Mouse (Mus musculus) limb, embryonic 12.5 days (tissue): ENCODE data around the gene Nadk. TPM values are rescaled to one million over a fixed set of nuclear protein-coding genes. Genes with fewer than 3 reads are reported as not detected.

ENCODE experiments used
- ATAC-seq: fragments of 200-750 bp; cut with Nextera tagmentation; 2 replicates; pipeline ENCODE4 v1.8.0; 2017; ENCODE audit warnings: low read depth, moderate TSS enrichment; ENCODE audit not compliant: insufficient number of reproducible peaks, insufficient read depth, low FRiP score, low TSS enrichment
- H3K27ac ChIP-seq: fragments of 300-500 bp; sonication (generic); 2 replicates; pipeline ENCODE4 v1.5.1; 2016; ENCODE audit warnings: mild to moderate bottlenecking, moderate library complexity
- H3K27me3 ChIP-seq: fragments of 300-500 bp; sonication (generic); 2 replicates; pipeline ENCODE4 v1.6.1; 2016; ENCODE audit warnings: mild to moderate bottlenecking, moderate library complexity
- H3K36me3 ChIP-seq: fragments of 300-500 bp; sonication (generic); 2 replicates; pipeline ENCODE4 v1.6.1; 2016; ENCODE audit warnings: mild to moderate bottlenecking, moderate library complexity
- H3K4me1 ChIP-seq: fragments of 300-500 bp; sonication (generic); replicated peaks from 2 replicates; pipeline ENCODE4 v1.6.1; 2016
- H3K4me2 ChIP-seq: fragments of 300-500 bp; sonication (generic); 2 replicates; pipeline ENCODE4 v1.6.1; 2016; ENCODE audit warnings: mild to moderate bottlenecking, moderate library complexity
- H3K4me3 ChIP-seq: fragments of 300-500 bp; sonication (generic); replicated peaks from 2 replicates; pipeline ENCODE4 v1.5.1; 2016; ENCODE audit warnings: mild to moderate bottlenecking
- H3K9ac ChIP-seq: fragments of 300-500 bp; sonication (generic); replicated peaks from 2 replicates; pipeline ENCODE4 v1.6.1; 2016; ENCODE audit warnings: mild to moderate bottlenecking, moderate library complexity
- H3K9me3 ChIP-seq: fragments of 300-500 bp; sonication (generic); 2 replicates; pipeline ENCODE4 v1.6.1; 2016; ENCODE audit warnings: mild to moderate bottlenecking, moderate library complexity
- WGBS: fragments of 180-500 bp; shearing (Covaris S2); methylation state at CpG from one replicate; pipeline ENCODE4 v1.1.7; 2016; 5-methylcytosine and 5-hydroxymethylcytosine counted together
- polyA plus RNA-seq: library from polyadenylated mRNA; unstranded; fragments of >200 nt; fragmentation: Nextera tagmentation; extraction: Ambion mirVana; gene quantifications from 2 replicates; pipeline ENCODE4 v1.2.1, GENCODE M21; 2016

Nadk gene
- polyA plus RNA-seq, 1 experiment from 2014 or later = 95.4 TPM

- Histone ChIP-seq H3K4me1 (peaks cover 5% of the 10 kb centered on the region), H3K4me3 (no peak overlapping the region), H3K36me3 (peaks cover 37% of the 10 kb centered on the region; the same call in 1 of the 2 replicates), H3K4me2 (no peak overlapping the region), H3K9ac (no peak overlapping the region), H3K27me3 (no peaks in the 10 kb centered on the region), H3K9me3 (no peaks in the 10 kb centered on the region), H3K27ac (no peak overlapping the region)
- ATAC-seq = no peak
- 95% methylated on average over 6 of the region's 6 CpGs for WGBS
Measured at GRCm38 (mm10) chr4:155603801-155604200, 41.6 kb downstream of the Nadk start.

- no peak overlapping the region for H3K9ac ChIP-seq
- ATAC-seq = no peak
- no peak overlapping the region for H3K27ac ChIP-seq
- peaks cover 43% of the 10 kb centered on the region for H3K36me3 ChIP-seq
- no peak overlapping the region for H3K4me2 ChIP-seq
- no peaks in the 10 kb centered on the region for H3K27me3 ChIP-seq
- 91% methylated on average over 4 of the region's 4 CpGs for WGBS
- peaks cover 5% of the 10 kb centered on the region for H3K4me1 ChIP-seq
- no peak overlapping the region for H3K4me3 ChIP-seq
- no peaks in the 10 kb centered on the region for H3K9me3 ChIP-seq
Measured at GRCm38 (mm10) chr4:155605132-155605531, 43.0 kb downstream of the Nadk start.

DNA sequence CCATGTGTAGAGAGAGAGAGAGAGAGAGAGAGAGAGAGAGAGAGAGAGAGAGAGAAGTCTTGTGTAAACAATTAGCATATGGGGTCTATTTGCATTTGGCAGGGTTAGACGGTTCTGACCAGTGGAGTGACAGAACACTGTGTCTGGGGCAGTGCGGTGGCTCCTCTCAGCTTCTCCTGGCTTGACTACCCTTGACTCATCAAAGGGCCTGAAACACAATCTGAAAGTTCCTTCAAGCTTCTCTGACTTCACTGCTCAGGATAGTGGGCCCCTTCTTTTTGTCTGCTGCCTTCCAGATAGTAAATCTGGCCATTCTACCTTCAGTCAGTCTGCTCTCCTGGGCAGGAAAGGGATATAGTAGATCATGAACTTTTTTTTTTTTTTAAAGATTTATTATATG, 44.6 kb downstream of the Nadk start:
- H3K36me3 ChIP-seq = peaks cover 57% of the 10 kb centered on the region
- no peaks in the 10 kb centered on the region for H3K9me3 ChIP-seq
- no peak for ATAC-seq
- H3K27me3 ChIP-seq = no peaks in the 10 kb centered on the region
- H3K4me2 ChIP-seq = no peak overlapping the region
- H3K4me3 ChIP-seq = no peak overlapping the region
- H3K9ac ChIP-seq = no peak overlapping the region
- 85% methylated on average over 2 of the region's 2 CpGs for WGBS
- H3K4me1 ChIP-seq = peaks cover 5% of the 10 kb centered on the region
- H3K27ac ChIP-seq = no peak overlapping the region

- H3K27ac ChIP-seq = no peak overlapping the region
- WGBS = 93% methylated on average over 3 of the region's 3 CpGs
- H3K4me1 ChIP-seq = no peaks in the 10 kb centered on the region
- H3K9ac ChIP-seq = no peak overlapping the region
- no peaks in the 10 kb centered on the region for H3K27me3 ChIP-seq
- no peak for ATAC-seq
- no peaks in the 10 kb centered on the region for H3K9me3 ChIP-seq
- H3K4me3 ChIP-seq = no peak overlapping the region
- H3K36me3 ChIP-seq = peaks cover 70% of the 10 kb centered on the region
- H3K4me2 ChIP-seq = no peak overlapping the region
Measured at GRCm38 (mm10) chr4:155611860-155612259, 49.7 kb downstream of the Nadk start.

DNA sequence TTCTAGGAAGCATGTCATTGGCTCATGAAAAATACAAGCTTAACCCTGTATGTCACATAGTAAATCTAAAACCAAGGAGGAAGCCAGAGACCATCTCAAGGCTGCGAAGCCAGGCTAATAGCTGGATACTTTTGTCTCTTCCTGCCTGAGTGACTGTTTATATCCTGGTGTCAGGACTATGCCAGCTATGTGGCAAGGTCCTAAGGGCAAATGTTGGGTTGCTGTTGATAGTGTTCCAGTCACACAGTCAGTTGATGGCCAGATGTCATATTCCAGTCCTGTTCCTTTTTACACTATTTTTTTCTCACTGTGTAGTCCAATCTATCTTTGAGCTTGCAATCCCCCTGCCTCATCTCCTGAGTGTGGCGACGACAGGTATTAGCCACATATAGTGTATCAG, 51.1 kb downstream of the Nadk start:
- no peak overlapping the region for H3K4me2 ChIP-seq
- no peak overlapping the region for H3K27ac ChIP-seq
- no peaks in the 10 kb centered on the region for H3K4me1 ChIP-seq
- no peaks in the 10 kb centered on the region for H3K27me3 ChIP-seq
- ATAC-seq = no peak
- H3K4me3 ChIP-seq = no peak overlapping the region
- no peaks in the 10 kb centered on the region for H3K9me3 ChIP-seq
- no peak overlapping the region for H3K9ac ChIP-seq
- 91% methylated on average over 3 of the region's 3 CpGs for WGBS
- peaks cover 79% of the 10 kb centered on the region for H3K36me3 ChIP-seq

DNA sequence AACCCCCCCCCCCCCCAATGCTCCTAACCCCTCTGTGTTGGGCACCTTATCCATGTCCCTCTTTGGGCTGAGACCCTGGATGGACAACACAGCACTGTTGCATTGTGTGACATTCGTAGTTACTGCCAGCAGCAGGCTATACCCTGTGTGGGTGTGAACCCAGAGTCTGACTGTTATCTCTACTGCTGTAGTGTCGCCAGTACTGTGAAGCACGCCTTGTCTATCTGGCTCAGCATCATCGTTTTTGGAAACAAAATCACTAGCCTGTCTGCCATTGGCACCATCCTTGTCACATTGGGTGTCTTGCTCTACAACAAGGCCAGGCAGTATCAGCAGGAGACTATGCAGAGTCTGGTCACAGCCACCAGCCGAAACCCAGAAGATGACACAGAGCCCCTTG, 56.1 kb downstream of the Nadk start:
- Histone ChIP-seq H3K4me2 (no peak overlapping the region), H3K27ac (no peak overlapping the region), H3K4me1 (no peaks in the 10 kb centered on the region), H3K4me3 (no peak overlapping the region), H3K9ac (no peak overlapping the region), H3K9me3 (no peaks in the 10 kb centered on the region), H3K36me3 (peaks cover 77% of the 10 kb centered on the region), H3K27me3 (no peaks in the 10 kb centered on the region)
- no peak for ATAC-seq
- WGBS = 92% methylated on average over 5 of the region's 5 CpGs

- Histone ChIP-seq H3K27me3 (no peaks in the 10 kb centered on the region), H3K4me2 (peak within 1 kb of the TSS; percentile 85), H3K27ac (peak within 1 kb of the TSS; percentile 87), H3K9me3 (no peaks in the 10 kb centered on the region), H3K4me3 (peak within 1 kb of the TSS; percentile 99), H3K36me3 (peaks cover 48% of the 10 kb centered on the region), H3K9ac (peak within 1 kb of the TSS; percentile 81), H3K4me1 (peaks cover 8% of the 10 kb centered on the region; the same call in 1 of the 2 replicates)
- peak; percentile 100 for ATAC-seq
- whole genome bisulfite sequencing = under 1% methylated on average over 84 of the region's 84 CpGs
Measured at GRCm38 (mm10) chr4:155624338-155625291, 62.4 kb downstream of the Nadk start, which contains the start of gene Cdk11b. Gene Cdk11b, plus strand, starts transcription at chr4:155624854.

- H3K27ac ChIP-seq = no peak overlapping the region
- H3K9ac ChIP-seq = no peak overlapping the region
- WGBS = 92% methylated on average over 6 of the region's 6 CpGs
- H3K9me3 ChIP-seq = no peaks in the 10 kb centered on the region
- 0 out of 2 replicates have a peak, but pooled peaks cover 4% of the 10 kb centered on the region for H3K4me1 ChIP-seq
- no peak overlapping the region for H3K4me2 ChIP-seq
- no peak for ATAC-seq
- peaks cover 81% of the 10 kb centered on the region for H3K36me3 ChIP-seq
- H3K27me3 ChIP-seq = no peaks in the 10 kb centered on the region
- H3K4me3 ChIP-seq = no peak overlapping the region
Measured at GRCm38 (mm10) chr4:155630267-155630666, 68.1 kb downstream of the Nadk start.

DNA sequence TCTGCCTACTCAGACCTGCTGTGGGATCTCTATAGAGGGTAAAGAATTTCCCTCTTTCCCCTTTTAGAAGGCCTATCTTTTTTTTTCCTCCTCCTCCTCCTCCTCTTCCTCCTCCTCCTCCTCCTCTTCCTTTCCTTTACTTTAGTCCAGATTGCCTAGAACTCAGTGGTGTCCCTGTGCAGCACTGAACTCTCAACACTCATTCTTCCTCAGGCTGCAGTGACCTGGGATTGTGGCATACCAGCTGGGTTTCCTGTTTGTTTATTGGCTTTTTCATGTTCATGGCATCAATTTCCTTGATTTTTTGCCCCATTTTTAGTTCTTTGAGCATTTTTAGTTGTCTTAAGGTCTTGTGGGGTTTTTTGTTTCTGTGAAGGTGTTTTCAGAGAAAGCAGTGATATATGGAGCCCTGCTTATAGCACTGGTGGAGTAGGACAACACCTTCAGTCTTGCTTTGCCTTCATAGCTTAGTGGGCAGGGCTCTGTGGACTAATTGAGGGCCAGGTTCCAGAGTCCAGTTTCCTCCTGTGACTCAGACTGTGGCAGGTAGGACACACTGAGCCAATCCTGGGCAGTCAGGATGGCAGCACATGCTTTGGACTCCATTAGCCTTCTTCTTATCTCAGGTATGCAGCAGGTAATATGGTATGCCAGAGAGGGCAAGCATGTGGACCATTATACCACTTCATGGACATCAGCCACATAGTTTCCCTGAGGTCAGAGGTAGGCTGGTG, 73.8 kb downstream of the Nadk start:
- Histone ChIP-seq H3K36me3 (peaks cover 95% of the 10 kb centered on the region), H3K4me3 (no peak overlapping the region), H3K27me3 (no peaks in the 10 kb centered on the region)

More for the DNA sequence above, 73.8 kb downstream of the Nadk start:
- Histone ChIP-seq H3K4me1 (no peaks in the 10 kb centered on the region), H3K9ac (no peak overlapping the region), H3K4me2 (no peak overlapping the region), H3K9me3 (no peaks in the 10 kb centered on the region), H3K27ac (no peak overlapping the region)
- no peak for ATAC-seq
